Mouse (Mus musculus): ENCODE data around the gene Kcnq2. TPM values are rescaled to one million over a fixed set of nuclear protein-coding genes. Genes with fewer than 3 reads are reported as not detected.

The Kcnq2 gene
- total and polyA plus RNA-seq, 2 experiments from 2014 or later, result 0.04 TPM; not detected in 1

DNA sequence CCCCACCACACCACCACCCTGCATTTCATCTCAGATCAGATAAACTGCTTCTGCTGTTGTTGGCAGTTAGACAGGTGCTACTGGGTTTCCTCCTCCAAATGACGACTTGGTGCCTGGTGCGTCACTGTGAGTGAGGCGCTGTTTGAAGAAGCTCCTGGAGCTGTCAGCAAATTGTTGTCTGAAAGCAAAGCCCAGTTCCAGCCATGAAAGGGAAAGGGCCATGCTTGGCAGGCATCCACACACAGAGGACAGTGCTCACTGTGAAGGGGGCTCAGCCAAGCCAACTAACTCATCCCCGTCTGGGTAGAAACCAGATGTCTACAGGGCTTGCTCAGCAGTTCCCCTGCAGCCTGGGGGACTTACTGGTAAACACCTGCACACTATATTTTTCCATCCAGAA is 6.1 kb downstream of the Kcnq2 start:
- H3K36me3 ChIP-seq (replicated peaks; ENCODE audit: control insufficient read depth, insufficient read depth, low read length), result no peaks in the 10 kb centered on the region
- DNase-seq (ENCODE audit: low spot score), result no peak
- H3K4me2 ChIP-seq (ENCODE audit: low read depth, low read length), result no peak overlapping the region
- 65% methylated on average over 4 of the region's 4 CpGs for WGBS
- no peak for ATAC-seq (ENCODE audit: insufficient read depth, low read depth)
- no peaks in the 10 kb centered on the region for H3K9me3 ChIP-seq (replicated peaks; ENCODE audit: control insufficient read depth, low read length)
- H3K27me3 ChIP-seq (ENCODE audit: control insufficient read depth, insufficient read depth, low read length), result peaks cover 27% of the 10 kb centered on the region
- no peaks in the 10 kb centered on the region for H3K4me1 ChIP-seq (ENCODE audit: control insufficient read depth, insufficient read depth)
- TF ChIP-seq EP300 (IDR thresholded peaks at IDR 0.05; ENCODE audit: low read depth) (no peak), CTCF (IDR thresholded peaks at IDR 0.05; ENCODE audit: low read depth) (no peak)
- H3K27ac ChIP-seq (ENCODE audit: low read depth), result no peak overlapping the region
- no peak overlapping the region for H3K9ac ChIP-seq (replicated peaks; ENCODE audit: low read depth, low read length)
- no peak overlapping the region for H3K4me3 ChIP-seq (ENCODE audit: low read depth, low read length)

DNA sequence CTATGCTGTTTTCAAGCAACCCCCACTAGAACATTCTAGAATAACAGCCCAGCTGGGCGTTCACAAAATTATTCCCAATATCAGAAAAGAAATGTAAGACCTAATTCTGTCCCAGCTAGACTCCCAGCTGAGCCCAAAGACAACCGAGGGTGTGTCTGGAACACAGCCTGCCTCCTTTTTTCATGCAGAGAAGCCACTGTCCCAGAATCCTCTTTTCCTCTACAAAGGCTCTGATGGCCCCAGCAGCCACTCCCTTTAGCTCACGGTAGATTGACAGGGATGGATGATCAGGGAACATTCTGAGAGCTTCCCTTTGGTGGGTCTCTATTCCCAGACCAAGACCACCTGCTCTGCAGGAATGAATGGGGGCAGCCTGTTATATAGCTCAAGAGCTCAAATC is 7.3 kb downstream of the Kcnq2 start:
- H3K4me3 ChIP-seq (ENCODE audit: low read depth, low read length), result no peak overlapping the region
- H3K9me3 ChIP-seq (replicated peaks; ENCODE audit: control insufficient read depth, low read length), result no peaks in the 10 kb centered on the region
- TF ChIP-seq CTCF (IDR thresholded peaks at IDR 0.05; ENCODE audit: low read depth) (no peak), EP300 (IDR thresholded peaks at IDR 0.05; ENCODE audit: low read depth) (no peak)
- H3K9ac ChIP-seq (replicated peaks; ENCODE audit: low read depth, low read length), result no peak overlapping the region
- no peaks in the 10 kb centered on the region for H3K4me1 ChIP-seq (ENCODE audit: control insufficient read depth, insufficient read depth)
- H3K36me3 ChIP-seq (replicated peaks; ENCODE audit: control insufficient read depth, insufficient read depth, low read length), result no peaks in the 10 kb centered on the region
- DNase-seq (ENCODE audit: low spot score), result no peak
- no peak overlapping the region for H3K4me2 ChIP-seq (ENCODE audit: low read depth, low read length)
- H3K27ac ChIP-seq (ENCODE audit: low read depth), result no peak overlapping the region
- 43% methylated on average over 3 of the region's 3 CpGs for WGBS
- peaks cover 15% of the 10 kb centered on the region for H3K27me3 ChIP-seq (ENCODE audit: control insufficient read depth, insufficient read depth, low read length)
- no peak for ATAC-seq (ENCODE audit: insufficient read depth, low read depth)

DNA sequence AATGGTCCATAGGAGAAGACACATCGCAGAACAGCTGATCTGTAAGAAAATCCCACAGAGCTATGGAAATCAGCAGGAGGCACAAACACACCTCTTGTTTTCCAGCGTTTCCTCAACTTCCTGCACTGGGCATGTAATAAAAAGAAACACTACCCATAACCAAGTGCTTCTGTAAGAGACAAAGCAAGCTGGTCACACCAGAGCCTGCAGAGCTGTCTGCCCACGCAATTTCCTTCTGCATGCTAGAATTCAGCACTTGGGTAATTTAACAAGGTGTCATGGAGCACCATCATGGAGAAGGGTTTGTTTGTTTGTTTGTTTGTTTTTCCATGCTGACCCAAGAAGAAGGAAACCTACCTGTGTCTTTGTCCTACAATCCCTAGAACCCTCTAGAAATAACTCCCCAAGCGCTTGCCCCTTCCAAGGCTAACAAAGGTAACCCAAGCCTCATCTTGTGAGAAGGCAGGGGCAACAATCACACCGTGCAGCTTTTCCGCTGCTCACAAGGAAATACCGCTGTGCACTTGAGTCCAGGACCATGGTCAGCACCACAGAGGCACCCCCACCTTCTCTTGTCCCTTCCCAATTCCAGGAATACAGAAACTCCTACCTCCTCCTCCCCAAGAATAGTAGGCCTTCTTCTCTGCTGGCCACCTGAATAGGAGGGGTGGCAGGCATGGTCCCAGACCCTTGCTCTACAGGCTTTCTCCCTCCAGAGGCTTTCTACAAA is 9.2 kb downstream of the Kcnq2 start:
- no peaks in the 10 kb centered on the region for H3K4me1 ChIP-seq (ENCODE audit: control insufficient read depth, insufficient read depth)
- H3K27me3 ChIP-seq (ENCODE audit: control insufficient read depth, insufficient read depth, low read length), result 0 out of 2 replicates have a peak, but pooled peaks cover 2% of the 10 kb centered on the region
- no peak for TF ChIP-seq EP300 (IDR thresholded peaks at IDR 0.05; ENCODE audit: low read depth)
- H3K27ac ChIP-seq (ENCODE audit: low read depth), result no peak overlapping the region
- WGBS, result 31% methylated on average over 7 of the region's 7 CpGs
- DNase-seq (ENCODE audit: low spot score) (no peak), ATAC-seq (ENCODE audit: insufficient read depth, low read depth) (no peak)
- H3K4me2 ChIP-seq (ENCODE audit: low read depth, low read length), result no peak overlapping the region
- no peak overlapping the region for H3K9ac ChIP-seq (replicated peaks; ENCODE audit: low read depth, low read length)
- no peak overlapping the region for H3K4me3 ChIP-seq (ENCODE audit: low read depth, low read length)
- no peaks in the 10 kb centered on the region for H3K36me3 ChIP-seq (replicated peaks; ENCODE audit: control insufficient read depth, insufficient read depth, low read length)
- H3K9me3 ChIP-seq (replicated peaks; ENCODE audit: control insufficient read depth, low read length), result no peaks in the 10 kb centered on the region

DNA sequence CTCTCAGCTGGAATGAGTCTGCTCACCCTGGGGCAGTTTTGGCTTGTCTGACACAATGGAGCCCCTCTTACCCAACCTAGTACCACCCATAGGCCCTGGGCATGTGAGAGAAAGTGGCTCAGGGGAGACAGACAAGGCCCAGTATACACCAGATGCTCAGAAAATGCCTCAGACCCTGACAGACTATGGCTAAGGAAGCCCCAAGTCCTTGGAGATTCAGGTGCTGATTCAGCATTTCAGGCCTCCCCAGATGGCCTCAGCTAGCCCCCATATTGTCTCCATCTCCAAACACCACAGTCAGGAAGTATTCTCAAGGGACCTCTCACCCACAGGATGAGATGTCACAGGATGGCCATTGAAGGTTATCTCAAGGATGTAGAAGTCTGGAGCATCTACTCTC is 12.5 kb downstream of the Kcnq2 start:
- no peak for ATAC-seq (ENCODE audit: insufficient read depth, low read depth)

DNA sequence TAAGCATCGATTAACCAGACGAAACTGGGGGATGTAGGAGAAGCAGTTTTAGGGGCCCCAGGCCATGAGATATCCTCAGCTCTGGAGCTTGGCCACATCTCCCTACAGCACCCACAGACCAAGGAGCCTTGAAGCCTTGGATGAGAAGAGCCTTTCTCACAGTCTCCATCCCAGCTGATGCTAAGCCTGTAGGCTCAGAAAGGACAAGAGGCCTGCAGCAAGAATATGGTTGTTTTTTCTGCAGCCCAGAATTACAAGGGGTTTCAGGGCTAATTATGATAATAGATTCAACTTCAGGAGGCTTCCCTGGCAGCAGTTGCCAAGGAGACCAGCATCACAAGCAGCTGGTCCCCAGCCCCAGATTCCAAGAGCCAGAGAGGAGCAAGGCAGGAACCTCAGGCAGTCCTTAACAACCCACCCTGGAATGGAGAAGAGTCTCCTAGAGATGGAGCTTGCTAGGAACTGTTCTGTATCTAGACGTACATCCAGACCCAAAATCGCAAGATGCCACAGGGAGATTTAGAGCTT is 14.1 kb downstream of the Kcnq2 start:
- Histone ChIP-seq H3K9me3 (replicated peaks; ENCODE audit: control insufficient read depth, low read length) (no peaks in the 10 kb centered on the region), H3K4me3 (ENCODE audit: low read depth, low read length) (no peak overlapping the region), H3K4me2 (ENCODE audit: low read depth, low read length) (no peak overlapping the region), H3K27me3 (ENCODE audit: control insufficient read depth, insufficient read depth, low read length) (0 out of 2 replicates have a peak, but pooled peaks cover 9% of the 10 kb centered on the region), H3K36me3 (replicated peaks; ENCODE audit: control insufficient read depth, insufficient read depth, low read length) (no peaks in the 10 kb centered on the region), H3K9ac (replicated peaks; ENCODE audit: low read depth, low read length) (no peak overlapping the region), H3K27ac (ENCODE audit: low read depth) (no peak overlapping the region), H3K4me1 (ENCODE audit: control insufficient read depth, insufficient read depth) (no peaks in the 10 kb centered on the region)
- whole genome bisulfite sequencing, result 79% methylated on average over 4 of the region's 4 CpGs
- no peak for ATAC-seq (ENCODE audit: insufficient read depth, low read depth)
- no peak for DNase-seq (ENCODE audit: low spot score)
- TF ChIP-seq EP300 (IDR thresholded peaks at IDR 0.05; ENCODE audit: low read depth) (no peak), CTCF (IDR thresholded peaks at IDR 0.05; ENCODE audit: low read depth) (no peak)

More for the DNA sequence above, 12.5 kb downstream of the Kcnq2 start:
- Histone ChIP-seq H3K4me1 (ENCODE audit: control insufficient read depth, insufficient read depth) (no peaks in the 10 kb centered on the region), H3K27ac (ENCODE audit: low read depth) (no peak overlapping the region), H3K36me3 (replicated peaks; ENCODE audit: control insufficient read depth, insufficient read depth, low read length) (no peaks in the 10 kb centered on the region), H3K9me3 (replicated peaks; ENCODE audit: control insufficient read depth, low read length) (no peaks in the 10 kb centered on the region), H3K4me3 (ENCODE audit: low read depth, low read length) (no peak overlapping the region), H3K9ac (replicated peaks; ENCODE audit: low read depth, low read length) (no peak overlapping the region), H3K27me3 (ENCODE audit: control insufficient read depth, insufficient read depth, low read length) (0 out of 2 replicates have a peak, but pooled peaks cover 9% of the 10 kb centered on the region), H3K4me2 (ENCODE audit: low read depth, low read length) (no peak overlapping the region)
- no peak for TF ChIP-seq CTCF (IDR thresholded peaks at IDR 0.05; ENCODE audit: low read depth)
- no peak for TF ChIP-seq EP300 (IDR thresholded peaks at IDR 0.05; ENCODE audit: low read depth)
- DNase-seq (ENCODE audit: low spot score), result no peak

DNA sequence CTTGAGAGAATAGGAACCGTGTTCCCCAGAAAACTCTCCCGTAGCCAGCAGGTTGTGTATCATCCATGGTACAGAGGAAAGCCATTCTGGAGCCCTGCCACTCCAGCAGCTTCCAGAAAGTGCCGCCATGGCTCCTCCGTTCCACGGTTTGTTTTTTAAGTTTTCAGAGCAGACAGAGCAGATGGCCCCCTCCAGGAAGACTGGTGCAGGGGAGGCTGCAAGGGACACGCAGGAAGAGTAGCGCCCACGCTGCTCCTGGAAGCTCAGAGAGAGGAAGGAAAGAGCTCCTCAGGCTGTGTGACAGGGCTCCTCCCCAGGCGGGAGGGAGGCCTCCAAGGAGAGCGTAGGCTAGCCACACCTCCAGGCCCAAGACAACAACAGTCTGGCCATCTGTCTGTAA is 15.1 kb downstream of the Kcnq2 start:
- Histone ChIP-seq H3K4me1 (ENCODE audit: control insufficient read depth, insufficient read depth) (no peaks in the 10 kb centered on the region), H3K27me3 (ENCODE audit: control insufficient read depth, insufficient read depth, low read length) (0 out of 2 replicates have a peak, but pooled peaks cover 9% of the 10 kb centered on the region), H3K36me3 (replicated peaks; ENCODE audit: control insufficient read depth, insufficient read depth, low read length) (no peaks in the 10 kb centered on the region), H3K4me3 (ENCODE audit: low read depth, low read length) (no peak overlapping the region), H3K9ac (replicated peaks; ENCODE audit: low read depth, low read length) (no peak overlapping the region), H3K27ac (ENCODE audit: low read depth) (no peak overlapping the region), H3K4me2 (ENCODE audit: low read depth, low read length) (no peak overlapping the region), H3K9me3 (replicated peaks; ENCODE audit: control insufficient read depth, low read length) (no peaks in the 10 kb centered on the region)
- 17% methylated on average over 10 of the region's 10 CpGs for whole genome bisulfite sequencing
- no peak for TF ChIP-seq CTCF (IDR thresholded peaks at IDR 0.05; ENCODE audit: low read depth)
- no peak for TF ChIP-seq EP300 (IDR thresholded peaks at IDR 0.05; ENCODE audit: low read depth)
- ATAC-seq (ENCODE audit: insufficient read depth, low read depth) (no peak), DNase-seq (ENCODE audit: low spot score) (no peak)

Measured in heart, postnatal 0 days (tissue).